Mouse (Mus musculus) c-Kit-positive CD71-positive TER-119-positive erythroid progenitor cells, embryonic 14.5 days (primary cell): ENCODE measurements around the gene Zdhhc19.

Experiments
- DNase-seq: peaks from one replicate; pipeline ENCODE4 v3.0.0-alpha.2; 2013; ENCODE audit warnings: low spot score

The Zdhhc19 gene

GRCm38 (mm10) chr16:32516006-32516962 lies 20.2 kb downstream of the Zdhhc19 start:
- peak; percentile 68 for DNase-seq

- DNase-seq, result no peak
Observed at GRCm38 (mm10) chr16:32517785-32518481, 21.9 kb downstream of the Zdhhc19 start.

GRCm38 (mm10) chr16:32519656-32520371 lies 23.7 kb downstream of the Zdhhc19 start:
- no peak for DNase-seq

- DNase-seq, result peak; percentile 45
Observed at GRCm38 (mm10) chr16:32520372-32520748, 24.3 kb downstream of the Zdhhc19 start.

GRCm38 (mm10) chr16:32522578-32523194 lies 26.6 kb downstream of the Zdhhc19 start:
- DNase-seq, result no peak

- no peak for DNase-seq
Observed at GRCm38 (mm10) chr16:32523462-32524243, 27.6 kb downstream of the Zdhhc19 start.

GRCm38 (mm10) chr16:32524244-32524615 lies 28.2 kb downstream of the Zdhhc19 start:
- no peak for DNase-seq

- DNase-seq, result no peak
Observed at GRCm38 (mm10) chr16:32526906-32527305, 30.8 kb downstream of the Zdhhc19 start.

- no peak for DNase-seq
Observed at GRCm38 (mm10) chr16:32532878-32533826, 37.1 kb downstream of the Zdhhc19 start.

GRCm38 (mm10) chr16:32535157-32535751 lies 39.2 kb downstream of the Zdhhc19 start:
- no peak for DNase-seq

GRCm38 (mm10) chr16:32537867-32538660 lies 42.0 kb downstream of the Zdhhc19 start:
- no peak for DNase-seq

- DNase-seq, result no peak
Observed at GRCm38 (mm10) chr16:32538761-32539255, 42.7 kb downstream of the Zdhhc19 start.

- peak; percentile 40 for DNase-seq
Observed at GRCm38 (mm10) chr16:32541338-32542179, 45.5 kb downstream of the Zdhhc19 start.

- no peak for DNase-seq
Observed at GRCm38 (mm10) chr16:32543422-32543821, 47.4 kb downstream of the Zdhhc19 start.

GRCm38 (mm10) chr16:32547156-32548068 lies 51.3 kb downstream of the Zdhhc19 start:
- no peak for DNase-seq

- no peak for DNase-seq
Observed at GRCm38 (mm10) chr16:32550084-32550483, 54.0 kb downstream of the Zdhhc19 start.

- DNase-seq, result no peak
Observed at GRCm38 (mm10) chr16:32550487-32550886, 54.4 kb downstream of the Zdhhc19 start.
